Comparison of ENCODE assay signal across 8 mouse cellular contexts in the genomic region with DNA sequence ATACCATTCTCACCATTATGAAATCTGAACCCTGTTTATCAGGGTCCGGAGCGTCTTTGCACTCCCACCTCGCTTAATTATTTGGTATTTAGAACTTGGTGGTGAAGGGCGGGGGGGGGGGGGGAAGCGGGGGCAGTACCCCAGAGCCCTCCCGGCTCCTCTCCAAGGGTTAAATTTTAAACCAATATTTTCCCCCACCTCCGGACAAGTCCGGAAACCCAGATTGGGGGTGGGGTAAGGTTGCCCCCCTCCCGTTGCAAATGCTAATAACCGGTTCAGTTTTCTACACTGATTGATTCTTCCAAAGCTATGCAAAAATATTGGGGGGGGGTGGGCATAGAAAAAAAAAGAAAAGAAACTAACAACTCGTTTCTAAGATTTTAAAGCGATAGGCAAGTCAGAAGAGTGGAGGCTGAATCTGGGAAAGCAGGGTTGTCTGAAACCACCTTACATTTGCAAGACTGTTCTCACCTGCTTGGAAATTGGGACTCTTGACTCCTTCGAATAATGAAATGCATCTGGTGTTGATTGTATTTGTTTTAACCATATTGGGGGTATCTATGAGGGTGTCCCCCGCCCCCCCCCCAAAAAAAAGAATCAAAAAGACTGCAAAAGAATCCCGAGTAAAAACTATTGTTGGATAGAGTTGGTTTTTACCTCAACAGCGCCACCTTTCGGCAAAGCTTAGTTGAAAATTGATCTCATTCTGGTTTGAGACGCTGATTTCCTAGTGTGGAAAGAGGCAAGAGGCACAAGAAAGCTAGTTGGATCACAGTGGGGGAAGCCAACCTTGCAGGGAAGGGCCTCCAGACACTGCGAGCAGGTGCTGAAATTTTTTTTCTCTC. TPM values are rescaled to one million over a fixed set of nuclear protein-coding genes. Genes with fewer than 3 reads are reported as not detected.
DNase-seq lines count a peak whose midpoint lies in the region; ATAC-seq and TF ChIP-seq lines count a peak whose summit lies in the region.

No protein-coding gene starts in this region.

- H3K36me3 ChIP-seq in embryonic facial prominence, embryonic 11.5 days (replicated peaks; ENCODE audit: control insufficient read depth, insufficient read depth, low read depth, low read length), result no peaks in the 10 kb centered on the region
- no peaks in the 10 kb centered on the region for H3K36me3 ChIP-seq in heart, embryonic 10.5 days
- no peaks in the 10 kb centered on the region for H3K36me3 ChIP-seq in kidney, embryonic 15.5 days
- H3K36me3 ChIP-seq in limb, embryonic 13.5 days, result no peaks in the 10 kb centered on the region
- no peaks in the 10 kb centered on the region for H3K36me3 ChIP-seq in midbrain, postnatal 0 days (ENCODE audit: insufficient read depth, low read length)

- no peak for ATAC-seq in embryonic facial prominence, embryonic 11.5 days (replicated peaks; ENCODE audit: insufficient number of reproducible peaks, low FRiP score, low TSS enrichment, low read depth)
- ATAC-seq in kidney, embryonic 15.5 days (replicated peaks; ENCODE audit: low FRiP score), result no peak
- no peak for ATAC-seq in limb, embryonic 13.5 days (ENCODE audit: low FRiP score, low read depth)
- ATAC-seq in midbrain, postnatal 0 days (ENCODE audit: low FRiP score), result no peak
- no peak for ATAC-seq in megakaryocyte, adult 5-6 weeks (ENCODE audit: poor library complexity, severe bottlenecking)

- H3K4me2 ChIP-seq in embryonic facial prominence, embryonic 11.5 days (ENCODE audit: low read depth, low read length), result peak overlapping the region; percentile 93
- peak overlapping the region; percentile 84 for H3K4me2 ChIP-seq in kidney, embryonic 15.5 days
- peak overlapping the region; percentile 88 for H3K4me2 ChIP-seq in limb, embryonic 13.5 days (replicated peaks)
- peak overlapping the region; percentile 91 for H3K4me2 ChIP-seq in midbrain, postnatal 0 days (ENCODE audit: low read depth, low read length, poor library complexity, severe bottlenecking)

- H3K9ac ChIP-seq in embryonic facial prominence, embryonic 11.5 days (replicated peaks; ENCODE audit: low read length), result no peak overlapping the region; the same call in 1 of the 2 replicates
- H3K9ac ChIP-seq in kidney, embryonic 15.5 days, result no peak overlapping the region
- H3K9ac ChIP-seq in limb, embryonic 13.5 days, result no peak overlapping the region
- no peak overlapping the region for H3K9ac ChIP-seq in midbrain, postnatal 0 days (replicated peaks; ENCODE audit: low read length, poor library complexity, severe bottlenecking)

- no peak overlapping the region for H3K27ac ChIP-seq in embryonic facial prominence, embryonic 11.5 days (replicated peaks; ENCODE audit: low read depth, low read length)
- no peak overlapping the region for H3K27ac ChIP-seq in heart, embryonic 10.5 days
- H3K27ac ChIP-seq in kidney, embryonic 15.5 days, result 0 out of 2 replicates have a peak overlapping the region, but pooled peaks have one; percentile 18
- H3K27ac ChIP-seq in limb, embryonic 13.5 days, result no peak overlapping the region
- H3K27ac ChIP-seq in midbrain, postnatal 0 days (ENCODE audit: low read depth, low read length), result no peak overlapping the region

- peak overlapping the region; percentile 61 for H3K4me3 ChIP-seq in embryonic facial prominence, embryonic 11.5 days (ENCODE audit: low read depth, low read length)
- H3K4me3 ChIP-seq in heart, embryonic 10.5 days, result peak overlapping the region; percentile 69
- peak overlapping the region; percentile 76 for H3K4me3 ChIP-seq in kidney, embryonic 15.5 days (replicated peaks)
- peak overlapping the region; percentile 69 for H3K4me3 ChIP-seq in limb, embryonic 13.5 days
- peak overlapping the region; percentile 68 for H3K4me3 ChIP-seq in midbrain, postnatal 0 days (ENCODE audit: low read depth, low read length)

- H3K4me1 ChIP-seq in embryonic facial prominence, embryonic 11.5 days (ENCODE audit: control insufficient read depth, insufficient read depth, low read length), result no peaks in the 10 kb centered on the region
- peaks cover 11% of the 10 kb centered on the region; the same call in 1 of the 2 replicates for H3K4me1 ChIP-seq in heart, embryonic 10.5 days
- peaks cover 46% of the 10 kb centered on the region for H3K4me1 ChIP-seq in kidney, embryonic 15.5 days
- H3K4me1 ChIP-seq in limb, embryonic 13.5 days, result peaks cover 22% of the 10 kb centered on the region
- H3K4me1 ChIP-seq in midbrain, postnatal 0 days (ENCODE audit: insufficient read depth, low read length), result no peaks in the 10 kb centered on the region

- no peaks in the 10 kb centered on the region for H3K9me3 ChIP-seq in embryonic facial prominence, embryonic 11.5 days (replicated peaks; ENCODE audit: control insufficient read depth, low read length)
- H3K9me3 ChIP-seq in heart, embryonic 10.5 days, result no peaks in the 10 kb centered on the region
- no peaks in the 10 kb centered on the region for H3K9me3 ChIP-seq in kidney, embryonic 15.5 days (replicated peaks)
- H3K9me3 ChIP-seq in limb, embryonic 13.5 days, result no peaks in the 10 kb centered on the region
- no peaks in the 10 kb centered on the region for H3K9me3 ChIP-seq in midbrain, postnatal 0 days (ENCODE audit: low read length)

- H3K27me3 ChIP-seq in embryonic facial prominence, embryonic 11.5 days (ENCODE audit: control insufficient read depth, insufficient read depth, low read length), result peaks cover 3% of the 10 kb centered on the region; the same call in 1 of the 2 replicates
- peaks cover 16% of the 10 kb centered on the region for H3K27me3 ChIP-seq in heart, embryonic 10.5 days (ENCODE audit: insufficient read depth, poor library complexity, severe bottlenecking)
- H3K27me3 ChIP-seq in kidney, embryonic 15.5 days, result peaks cover 11% of the 10 kb centered on the region
- H3K27me3 ChIP-seq in limb, embryonic 13.5 days, result peaks cover 34% of the 10 kb centered on the region
- no peaks in the 10 kb centered on the region for H3K27me3 ChIP-seq in midbrain, postnatal 0 days (ENCODE audit: insufficient read depth, low read length)

- TF ChIP-seq CTCF in midbrain, postnatal 0 days (IDR thresholded peaks at IDR 0.05), result peak; percentile 84

- DNase-seq in adrenal gland, postnatal 36 days, result peak; percentile 80 to 86
- peak; percentile 92 for DNase-seq in embryonic facial prominence, embryonic 11.5 days (ENCODE audit: low spot score)
- DNase-seq in heart, embryonic 10.5 days (ENCODE audit: low spot score), result peak; percentile 86
- DNase-seq in midbrain, postnatal 0 days (ENCODE audit: low spot score), result peak; percentile 85
- DNase-seq in spleen, postnatal 4 days (ENCODE audit: low spot score in 2 of 2), result peak; percentile 48 to 81

- WGBS in embryonic facial prominence, embryonic 11.5 days, result under 1% methylated on average over 19 of the region's 19 CpGs
- WGBS in heart, embryonic 10.5 days, result 3% methylated on average over 19 of the region's 19 CpGs
- 2% methylated on average over 19 of the region's 19 CpGs for WGBS in kidney, embryonic 15.5 days
- WGBS in limb, embryonic 13.5 days, result 1% methylated on average over 19 of the region's 19 CpGs
- WGBS in midbrain, postnatal 0 days, result 2% methylated on average over 19 of the region's 19 CpGs

RNA-seq across cellular contexts. Expression of gene Maf, which starts 1.6 kb away (rescaled TPM):
- 10 to 100 TPM; 22.6 to 27.8 TPM for total RNA-seq in adrenal gland, postnatal 36 days (2021)
- polyA plus RNA-seq in embryonic facial prominence, embryonic 11.5 days (2014; fragmentation: Nextera tagmentation; extraction: Ambion mirVana), result 5.0 and 5.3 TPM in 2 replicates
- 1.2 and 2.1 TPM in 2 replicates for polyA plus RNA-seq in heart, embryonic 10.5 days (2016; fragmentation: Nextera tagmentation; extraction: Ambion mirVana)
- 8.6 and 9.9 TPM in 2 replicates for polyA plus RNA-seq in kidney, embryonic 15.5 days (2015; fragmentation: Nextera tagmentation; extraction: Ambion mirVana)
- 8.1 TPM in 2 replicates for polyA plus RNA-seq in limb, embryonic 13.5 days (2015; fragmentation: Nextera tagmentation; extraction: Ambion mirVana)
- 26.6 and 36.4 TPM in 2 replicates for total RNA-seq in midbrain, postnatal 0 days (2014; rRNA removed)
- 7.7 and 7.9 TPM in 2 replicates for polyA plus RNA-seq in midbrain, postnatal 0 days (2015; fragmentation: Nextera tagmentation; extraction: Ambion mirVana)
- total RNA-seq in megakaryocyte, adult 5-6 weeks (2015), result 3.9 and 4.6 TPM in 2 replicates
- 1.8 and 2.0 TPM in 2 replicates for total RNA-seq in megakaryocyte, adult 5-6 weeks (2017)
